Mouse (Mus musculus) intestine, embryonic 15.5 days (tissue): Measurements from ENCODE around the gene Prss44. TPM values are rescaled to one million over a fixed set of nuclear protein-coding genes. Genes with fewer than 3 reads are reported as not detected.

Experiments
- ATAC-seq: fragments of 200-750 bp; cut with Nextera tagmentation; 2 replicates; pipeline ENCODE4 v1.8.0; 2017; ENCODE audit warnings: moderate TSS enrichment, moderate library complexity
- H3K27ac ChIP-seq: fragments of 300-500 bp; sonication (generic); 2 replicates; pipeline ENCODE4 v1.5.1; 2015; ENCODE audit warnings: mild to moderate bottlenecking, inconsistent platforms
- H3K27me3 ChIP-seq: fragments of 300-500 bp; sonication (generic); replicated peaks from 2 replicates; pipeline ENCODE4 v1.6.1; 2015; ENCODE audit warnings: inconsistent platforms
- H3K36me3 ChIP-seq: fragments of 300-500 bp; sonication (generic); 2 replicates; pipeline ENCODE4 v1.6.1; 2015; ENCODE audit warnings: inconsistent platforms
- H3K4me1 ChIP-seq: fragments of 300-500 bp; sonication (generic); replicated peaks from 2 replicates; pipeline ENCODE4 v1.6.1; 2015; ENCODE audit warnings: inconsistent platforms
- H3K4me2 ChIP-seq: fragments of 300-500 bp; sonication (generic); replicated peaks from 2 replicates; pipeline ENCODE4 v1.6.1; 2015; ENCODE audit warnings: mild to moderate bottlenecking, inconsistent platforms
- H3K4me3 ChIP-seq: fragments of 300-500 bp; sonication (generic); replicated peaks from 2 replicates; pipeline ENCODE4 v1.5.1; 2015; ENCODE audit warnings: inconsistent platforms
- H3K9ac ChIP-seq: fragments of 300-500 bp; sonication (generic); 2 replicates; pipeline ENCODE4 v1.6.1; 2015; ENCODE audit warnings: inconsistent platforms
- H3K9me3 ChIP-seq: fragments of 300-500 bp; sonication (generic); 2 replicates; pipeline ENCODE4 v1.6.1; 2016; ENCODE audit warnings: inconsistent platforms
- WGBS: fragments of 180-500 bp; shearing (Covaris S2); methylation state at CpG from one replicate; pipeline ENCODE4 v1.1.7; 2015; 5-methylcytosine and 5-hydroxymethylcytosine counted together
- polyA plus RNA-seq: library from polyadenylated mRNA; unstranded; fragments of >200 nt; fragmentation: Nextera tagmentation; extraction: Ambion mirVana; gene quantifications from 2 replicates; pipeline ENCODE4 v1.2.1, GENCODE M21; 2015

The Prss44 gene
- polyA plus RNA-seq, result not detected in 2 replicates

GRCm38 (mm10) chr9:110813789-110814188 lies at the start of gene Prss44:
TSS of gene Prss44 (plus strand) at chr9:110813994.
- Histone ChIP-seq H3K4me3 (no peak within 1 kb of the TSS), H3K4me2 (no peak within 1 kb of the TSS), H3K9ac (no peak within 1 kb of the TSS), H3K27me3 (no peaks in the 10 kb centered on the region), H3K9me3 (no peaks in the 10 kb centered on the region), H3K4me1 (no peaks in the 10 kb centered on the region), H3K36me3 (no peaks in the 10 kb centered on the region), H3K27ac (no peak within 1 kb of the TSS)
- 60% methylated on average over 18 of the region's 18 CpGs for WGBS
- ATAC-seq, result no peak

GRCm38 (mm10) chr9:110772336-110772735 lies 41.5 kb upstream of the Prss44 start:
- peaks cover 7% of the 10 kb centered on the region for H3K4me1 ChIP-seq
- WGBS, result 90% methylated on average over 10 of the region's 10 CpGs

GRCm38 (mm10) chr9:110774403-110775268 lies 39.2 kb upstream of the Prss44 start:
- Histone ChIP-seq H3K36me3 (no peaks in the 10 kb centered on the region), H3K9me3 (no peaks in the 10 kb centered on the region), H3K4me3 (no peak overlapping the region), H3K9ac (no peak overlapping the region), H3K27me3 (no peaks in the 10 kb centered on the region), H3K4me1 (peaks cover 7% of the 10 kb centered on the region), H3K27ac (peak overlapping the region; percentile 14), H3K4me2 (peak overlapping the region; percentile 15; the same call in 1 of the 2 replicates)
- ATAC-seq, result peak; percentile 19; the same call in 1 of the 2 replicates
- 66% methylated on average over 15 of the region's 15 CpGs for WGBS

More at GRCm38 (mm10) chr9:110772336-110772735, 41.5 kb upstream of the Prss44 start:
- Histone ChIP-seq H3K9ac (no peak overlapping the region), H3K4me3 (no peak overlapping the region), H3K4me2 (no peak overlapping the region), H3K27ac (no peak overlapping the region), H3K36me3 (no peaks in the 10 kb centered on the region), H3K9me3 (no peaks in the 10 kb centered on the region), H3K27me3 (no peaks in the 10 kb centered on the region)
- ATAC-seq, result no peak

- peak overlapping the region; percentile 14 for H3K27ac ChIP-seq
- ATAC-seq, result peak; percentile 35
- H3K9ac ChIP-seq, result no peak overlapping the region
- WGBS, result 69% methylated on average over 10 of the region's 10 CpGs
- H3K27me3 ChIP-seq, result 0 out of 2 replicates have a peak, but pooled peaks cover under 1% of the 10 kb centered on the region
- peaks cover 9% of the 10 kb centered on the region for H3K4me1 ChIP-seq
- H3K4me3 ChIP-seq, result no peak overlapping the region
- H3K4me2 ChIP-seq, result peak overlapping the region; percentile 15; the same call in 1 of the 2 replicates
- no peaks in the 10 kb centered on the region for H3K9me3 ChIP-seq
- no peaks in the 10 kb centered on the region for H3K36me3 ChIP-seq
Measured at GRCm38 (mm10) chr9:110775269-110776022, 38.3 kb upstream of the Prss44 start.

- H3K27ac ChIP-seq, result no peak overlapping the region
Measured at GRCm38 (mm10) chr9:110778100-110778499, 35.7 kb upstream of the Prss44 start.

GRCm38 (mm10) chr9:110778559-110778958 lies 35.2 kb upstream of the Prss44 start:
- Histone ChIP-seq H3K9me3 (no peaks in the 10 kb centered on the region), H3K27ac (no peak overlapping the region), H3K9ac (no peak overlapping the region), H3K4me1 (peaks cover 21% of the 10 kb centered on the region), H3K4me3 (no peak overlapping the region), H3K36me3 (no peaks in the 10 kb centered on the region), H3K4me2 (no peak overlapping the region), H3K27me3 (0 out of 2 replicates have a peak, but pooled peaks cover 4% of the 10 kb centered on the region)
- whole genome bisulfite sequencing, result 73% methylated on average over 7 of the region's 7 CpGs
- no peak for ATAC-seq

More at GRCm38 (mm10) chr9:110778100-110778499, 35.7 kb upstream of the Prss44 start:
- H3K4me3 ChIP-seq, result no peak overlapping the region
- no peak for ATAC-seq
- WGBS, result 74% methylated on average over 1 of the region's 1 CpGs
- H3K4me2 ChIP-seq, result no peak overlapping the region
- 0 out of 2 replicates have a peak, but pooled peaks cover 4% of the 10 kb centered on the region for H3K27me3 ChIP-seq
- H3K9me3 ChIP-seq, result no peaks in the 10 kb centered on the region
- H3K9ac ChIP-seq, result no peak overlapping the region
- peaks cover 21% of the 10 kb centered on the region for H3K4me1 ChIP-seq
- no peaks in the 10 kb centered on the region for H3K36me3 ChIP-seq

- Histone ChIP-seq H3K27me3 (0 out of 2 replicates have a peak, but pooled peaks cover 4% of the 10 kb centered on the region), H3K4me1 (peaks cover 21% of the 10 kb centered on the region), H3K9me3 (no peaks in the 10 kb centered on the region), H3K4me3 (no peak overlapping the region), H3K27ac (no peak overlapping the region), H3K9ac (no peak overlapping the region), H3K36me3 (no peaks in the 10 kb centered on the region), H3K4me2 (no peak overlapping the region)
- ATAC-seq, result no peak
- WGBS, result 65% methylated on average over 5 of the region's 5 CpGs
Measured at GRCm38 (mm10) chr9:110779242-110779913, 34.4 kb upstream of the Prss44 start.

- WGBS, result under 1% methylated on average over 43 of the region's 43 CpGs
- peak; percentile 97 for ATAC-seq
- Histone ChIP-seq H3K4me2 (peak overlapping the region; percentile 95), H3K4me1 (peaks cover 14% of the 10 kb centered on the region), H3K27me3 (0 out of 2 replicates have a peak, but pooled peaks cover 4% of the 10 kb centered on the region), H3K36me3 (no peaks in the 10 kb centered on the region), H3K27ac (peak overlapping the region; percentile 81), H3K4me3 (peak overlapping the region; percentile 48), H3K9me3 (no peaks in the 10 kb centered on the region), H3K9ac (peak overlapping the region; percentile 66)
Measured at GRCm38 (mm10) chr9:110781256-110781721, 32.5 kb upstream of the Prss44 start.

- Histone ChIP-seq H3K36me3 (no peaks in the 10 kb centered on the region), H3K9me3 (no peaks in the 10 kb centered on the region), H3K9ac (peak overlapping the region; percentile 66), H3K4me3 (peak overlapping the region; percentile 48), H3K27ac (peak overlapping the region; percentile 81), H3K27me3 (0 out of 2 replicates have a peak, but pooled peaks cover 4% of the 10 kb centered on the region), H3K4me1 (peaks cover 14% of the 10 kb centered on the region), H3K4me2 (peak overlapping the region; percentile 95)
- 1% methylated on average over 23 of the region's 23 CpGs for WGBS
- peak; percentile 72 for ATAC-seq
Measured at GRCm38 (mm10) chr9:110781731-110782130, 32.1 kb upstream of the Prss44 start.

GRCm38 (mm10) chr9:110783611-110784010 lies 30.2 kb upstream of the Prss44 start:
- WGBS, result 25% methylated on average over 1 of the region's 1 CpGs
- ATAC-seq, result no peak
- 0 out of 2 replicates have a peak, but pooled peaks cover 4% of the 10 kb centered on the region for H3K27me3 ChIP-seq
- H3K4me2 ChIP-seq, result no peak overlapping the region
- H3K9ac ChIP-seq, result no peak overlapping the region
- no peak overlapping the region for H3K27ac ChIP-seq
- H3K36me3 ChIP-seq, result no peaks in the 10 kb centered on the region
- H3K9me3 ChIP-seq, result no peaks in the 10 kb centered on the region
- H3K4me3 ChIP-seq, result no peak overlapping the region
- H3K4me1 ChIP-seq, result peaks cover 14% of the 10 kb centered on the region

- Histone ChIP-seq H3K27me3 (no peaks in the 10 kb centered on the region), H3K4me1 (no peaks in the 10 kb centered on the region), H3K36me3 (no peaks in the 10 kb centered on the region), H3K4me3 (no peak overlapping the region), H3K9me3 (no peaks in the 10 kb centered on the region), H3K27ac (no peak overlapping the region), H3K4me2 (no peak overlapping the region), H3K9ac (no peak overlapping the region)
- 92% methylated on average over 3 of the region's 3 CpGs for WGBS
- no peak for ATAC-seq
Measured at GRCm38 (mm10) chr9:110788169-110788568, 25.6 kb upstream of the Prss44 start.
